Mouse (Mus musculus) CH12.LX (cell line): Measurements from ENCODE around the gene Slc9a3r2. TPM values are rescaled to one million over a fixed set of nuclear protein-coding genes. Genes with fewer than 3 reads are reported as not detected.

ENCODE experiments used
- DNase-seq: peaks from one replicate; pipeline ENCODE4 v3.0.0-alpha.2; 2013; ENCODE audit errors: extremely low read depth
- H3K27ac ChIP-seq: 2 replicates; pipeline ENCODE4 v1.5.1; 2012; ENCODE audit warnings: low read depth, mild to moderate bottlenecking, control low read depth, moderate library complexity; ENCODE audit not compliant: insufficient read depth
- H3K27me3 ChIP-seq: replicated peaks from 2 replicates; pipeline ENCODE3; 2012; ENCODE audit warnings: inconsistent platforms
- H3K36me3 ChIP-seq, 2 experiments: replicated peaks in 1 of 2; 2 replicates each; pipeline versions ENCODE3 to v1.6.1; 2012; ENCODE audit warnings: inconsistent platforms in 1 of 2, low read length in 1 of 2, mild to moderate bottlenecking in 1 of 2, mixed read lengths in 1 of 2, moderate library complexity in 1 of 2; ENCODE audit not compliant: control insufficient read depth in 1 of 2, insufficient read depth in 1 of 2
- H3K4me1 ChIP-seq, 2 experiments: 2 replicates each; pipeline ENCODE4 v1.6.1; 2012; ENCODE audit warnings: inconsistent platforms in 1 of 2, moderate library complexity in 1 of 2; ENCODE audit not compliant: insufficient read depth in 2 of 2, control insufficient read depth in 1 of 2
- H3K4me2 ChIP-seq: 2 replicates; pipeline ENCODE4 v1.6.1; 2012; ENCODE audit warnings: low read depth, mild to moderate bottlenecking, control low read depth; ENCODE audit not compliant: poor library complexity, insufficient read depth, severe bottlenecking
- H3K4me3 ChIP-seq, 3 experiments: fragments of 150-350 bp in 1 of 3; sonication (generic) in 1 of 3; replicated peaks in 1 of 3; 2 replicates each; pipeline versions ENCODE3 to v1.5.1; 2011 to 2012; ENCODE audit warnings: low read depth in 2 of 3, low read length in 2 of 3, mild to moderate bottlenecking in 2 of 3, moderate library complexity in 2 of 3, control low read depth in 1 of 3, improper control_type of control experiment in 1 of 3, inconsistent platforms in 1 of 3, mixed read lengths in 1 of 3; ENCODE audit not compliant: poor library complexity in 1 of 3
- H3K79me2 ChIP-seq: replicated peaks from 2 replicates; pipeline ENCODE4 v1.6.1; 2012; ENCODE audit warnings: mild to moderate bottlenecking, moderate library complexity; ENCODE audit not compliant: control insufficient read depth, poor library complexity, insufficient read depth, severe bottlenecking; ENCODE audit errors: extremely low read depth
- H3K9ac ChIP-seq: 2 replicates; pipeline ENCODE4 v1.6.1; 2012; ENCODE audit warnings: low read depth, mild to moderate bottlenecking, control low read depth, moderate library complexity; ENCODE audit not compliant: insufficient read depth
- H3K9me3 ChIP-seq: replicated peaks from 2 replicates; pipeline ENCODE3; 2012; ENCODE audit warnings: low read length, inconsistent platforms, mixed read lengths
- BHLHE40 ChIP-seq: IDR thresholded peaks from 2 replicates; pipeline ENCODE4 v1.6.1; 2011; ENCODE audit warnings: mild to moderate bottlenecking, low read depth, low read length, improper control_type of control experiment
- E2F4 ChIP-seq: IDR thresholded peaks from 2 replicates; pipeline ENCODE4 v1.6.1; 2011; ENCODE audit warnings: low read depth, low read length, improper control_type of control experiment; ENCODE audit not compliant: insufficient replicate concordance
- JUN ChIP-seq: IDR thresholded peaks from 2 replicates; pipeline ENCODE4 v1.6.1; 2011; ENCODE audit warnings: low read depth, mild to moderate bottlenecking, low read length, improper control_type of control experiment, moderate library complexity; ENCODE audit not compliant: insufficient read depth
- JUND ChIP-seq: conservative IDR thresholded peaks from 2 replicates; pipeline ENCODE4 v1.6.1; 2011; ENCODE audit warnings: low read depth, low read length, improper control_type of control experiment
- MAFK ChIP-seq: IDR thresholded peaks from 2 replicates; pipeline ENCODE4 v1.6.1; 2011; ENCODE audit warnings: low read length, improper control_type of control experiment; ENCODE audit not compliant: insufficient replicate concordance
- MAX ChIP-seq: IDR thresholded peaks from 2 replicates; pipeline ENCODE4 v1.6.1; 2011; ENCODE audit warnings: low read length, improper control_type of control experiment
- MEF2A ChIP-seq: IDR thresholded peaks from 2 replicates; pipeline ENCODE4 v1.6.1; 2014; ENCODE audit warnings: low read depth, mild to moderate bottlenecking, inconsistent platforms, low read length, improper control_type of control experiment, borderline replicate concordance
- NELFE ChIP-seq: IDR thresholded peaks from 2 replicates; pipeline ENCODE4 v1.6.1; 2011; ENCODE audit warnings: low read depth, low read length, improper control_type of control experiment
- NRF1 ChIP-seq: IDR thresholded peaks from 2 replicates; pipeline ENCODE4 v1.6.1; 2014; ENCODE audit warnings: low read depth, mild to moderate bottlenecking, inconsistent platforms, low read length, improper control_type of control experiment, moderate library complexity
- RCOR1 ChIP-seq: conservative IDR thresholded peaks from 2 replicates; pipeline ENCODE4 v1.6.1; 2012; ENCODE audit warnings: low read depth, mild to moderate bottlenecking, inconsistent platforms, low read length, improper control_type of control experiment
- SIN3A ChIP-seq: IDR thresholded peaks from 2 replicates; pipeline ENCODE4 v1.6.1; 2012; ENCODE audit warnings: low read length, improper control_type of control experiment, inconsistent platforms
- TBP ChIP-seq: conservative IDR thresholded peaks from 2 replicates; pipeline ENCODE4 v1.6.1; 2011; ENCODE audit warnings: low read depth, low read length, improper control_type of control experiment
- UBTF ChIP-seq: IDR thresholded peaks from 2 replicates; pipeline ENCODE4 v1.6.1; 2012; ENCODE audit warnings: low read depth, mild to moderate bottlenecking, inconsistent platforms, low read length, improper control_type of control experiment, moderate library complexity
- ZC3H11A ChIP-seq: IDR thresholded peaks from 2 replicates; pipeline ENCODE4 v1.6.1; 2012; ENCODE audit warnings: low read depth, mild to moderate bottlenecking, inconsistent platforms, low read length, improper control_type of control experiment
- ZKSCAN1 ChIP-seq: IDR thresholded peaks from 2 replicates; pipeline ENCODE4 v1.6.1; 2012; ENCODE audit warnings: low read depth, inconsistent platforms, low read length, improper control_type of control experiment, borderline replicate concordance
- ZMIZ1 ChIP-seq: IDR thresholded peaks from 2 replicates; pipeline ENCODE4 v1.6.1; 2012; ENCODE audit warnings: low read depth, mild to moderate bottlenecking, inconsistent platforms, low read length, improper control_type of control experiment
- ZNF384 ChIP-seq: IDR thresholded peaks from 2 replicates; pipeline ENCODE4 v1.6.1; 2012; ENCODE audit warnings: low read depth, low read length, improper control_type of control experiment, inconsistent platforms
- dilution Hi-C: fragments of 300-500 bp; cut with MboI; formaldehyde crosslinking; loops from 2 replicates; pipeline ENCODE4 v1.14.3; 2020; ENCODE audit warnings: low sequenced_read_pairs; ENCODE audit not compliant: extremely low pct_unique_long_range_greater_than_20kb, extremely low pct_ligation_motif_present
- in situ Hi-C: fragments of 300-500 bp; cut with MboI; formaldehyde crosslinking; loops from 3 replicates; pipeline ENCODE4 v1.14.3; 2019; ENCODE audit warnings: low sequenced_read_pairs, low pct_ligation_motif_present, low pct_unique_long_range_greater_than_20kb, mixed read lengths
- polyA plus RNA-seq: library from polyadenylated mRNA; unstranded; fragments of >175 nt; gene quantifications from 2 replicates; pipeline ENCODE4 v1.2.1, GENCODE M21; 2012; ENCODE audit warnings: low read depth; ENCODE audit not compliant: insufficient read length
- total RNA-seq, 2 experiments: library from RNA; depleted of rRNA; stranded (reverse); fragments of 300-350 nt in 1 of 2; fragments of >200 nt in 1 of 2; gene quantifications; 2 replicates each; pipeline ENCODE4 v1.2.3; 2012 to 2014

Gene Slc9a3r2
- total and polyA plus RNA-seq, 3 experiments = 2.1 to 5.5 (median 4.8) TPM

GRCm38 (mm10) chr17:24610711-24611110 is 39.4 kb downstream of the Slc9a3r2 start:
- Histone ChIP-seq H3K4me1 (peaks cover 0 to 10% of the 10 kb centered on the region in 2 experiments; a peak in 2 of 4 replicates), H3K27ac (no peak overlapping the region), H3K9ac (no peak overlapping the region), H3K79me2 (no peaks in the 10 kb centered on the region), H3K4me2 (no peak overlapping the region), H3K36me3 (peaks cover 58 to 80% of the 10 kb centered on the region in 2 experiments), H3K27me3 (no peaks in the 10 kb centered on the region), H3K9me3 (no peaks in the 10 kb centered on the region), H3K4me3 (no peak overlapping the region)
- no peak for TF ChIP-seq JUND
- dilution Hi-C loops = no loop called here
- DNase-seq = no peak
- in situ Hi-C loops = no loop called here

GRCm38 (mm10) chr17:24608874-24609273 is 41.3 kb downstream of the Slc9a3r2 start:
- Histone ChIP-seq H3K4me2 (no peak overlapping the region), H3K9ac (no peak overlapping the region), H3K9me3 (no peaks in the 10 kb centered on the region), H3K27ac (no peak overlapping the region), H3K4me3 (no peak overlapping the region), H3K36me3 (peaks cover 50 to 80% of the 10 kb centered on the region in 2 experiments), H3K4me1 (peaks cover 11 to 26% of the 10 kb centered on the region in 2 experiments), H3K79me2 (no peaks in the 10 kb centered on the region), H3K27me3 (no peaks in the 10 kb centered on the region)
- TF ChIP-seq TBP (no peak), ZNF384 (no peak), SIN3A (no peak), MAFK (no peak), NRF1 (no peak), NELFE (no peak), ZC3H11A (no peak), RCOR1 (no peak), MAX (no peak), JUN (no peak), E2F4 (no peak), ZKSCAN1 (no peak), JUND (no peak), UBTF (no peak), ZMIZ1 (no peak), BHLHE40 (no peak), MEF2A (no peak)
- in situ Hi-C loops (no loop called here), dilution Hi-C loops (no loop called here)
- no peak for DNase-seq
